Mouse (Mus musculus): ENCODE data around the gene Mical1.

GRCm38 (mm10) chr10:41450137-41450670 lies 25.9 kb upstream of the Mical1 start, which contains the start of gene Zbtb24:
- TF ChIP-seq CTCF (IDR thresholded peaks at IDR 0.05; ENCODE audit: low read depth, low read length) (no peak), POLR2AphosphoS5 (IDR thresholded peaks at IDR 0.05; ENCODE audit: insufficient replicate concordance, low read depth, low read length) (no peak)

Measured in G1E (cell line).